Mouse (Mus musculus) monocyte, adult 5-6 weeks (primary cell): ENCODE results near the gene Taf15. TPM values are rescaled to one million over a fixed set of nuclear protein-coding genes. Genes with fewer than 3 reads are reported as not detected.

Source experiments
- ATAC-seq: fragments of 153-309, 156-312 bp; replicated peaks from 2 replicates; pipeline ENCODE4 v1.8.0; 2017; ENCODE audit warnings: mild to moderate bottlenecking; ENCODE audit not compliant: low TSS enrichment, insufficient number of reproducible peaks, severe bottlenecking, poor library complexity, low FRiP score
- total RNA-seq: library from RNA; stranded (forward); fragments of 200-1000, 200-491, 200-594 nt; gene quantifications from 3 replicates; pipeline ENCODE4 v1.2.3, GENCODE M21; 2017

The Taf15 gene
- 32.9 to 77.9 TPM (median 52.7 TPM) in 3 replicates for total RNA-seq

GRCm38 (mm10) chr11:83472324-83473234, at the start of gene Taf15:
Gene Taf15, plus strand, starts transcription at chr11:83473086.
- ATAC-seq = peak; percentile 98

- peak; percentile 64 for ATAC-seq
Measured at GRCm38 (mm10) chr11:83424681-83425080, 48.2 kb upstream of the Taf15 start.

- ATAC-seq = peak; percentile 85
Measured at GRCm38 (mm10) chr11:83426964-83427363, 45.9 kb upstream of the Taf15 start.

GRCm38 (mm10) chr11:83429355-83429754, 43.5 kb upstream of the Taf15 start, which contains the start of gene Gas2l2:
Gene Gas2l2, minus strand, starts transcription at chr11:83429455.
- no peak for ATAC-seq

GRCm38 (mm10) chr11:83432533-83432932, 40.4 kb upstream of the Taf15 start:
- ATAC-seq = no peak

GRCm38 (mm10) chr11:83437377-83437776, 35.5 kb upstream of the Taf15 start, which contains the start of gene 1700020L24Rik:
Gene 1700020L24Rik, plus strand, starts transcription at chr11:83437677.
- no peak for ATAC-seq

GRCm38 (mm10) chr11:83439426-83440060, 33.3 kb upstream of the Taf15 start:
- no peak for ATAC-seq

- ATAC-seq = peak; percentile 74
Measured at GRCm38 (mm10) chr11:83440081-83441064, 32.5 kb upstream of the Taf15 start.

GRCm38 (mm10) chr11:83441235-83441634, 31.7 kb upstream of the Taf15 start:
- ATAC-seq = no peak

GRCm38 (mm10) chr11:83442596-83443267, 30.2 kb upstream of the Taf15 start:
- peak; percentile 45 for ATAC-seq

GRCm38 (mm10) chr11:83443824-83444223, 29.1 kb upstream of the Taf15 start:
- no peak for ATAC-seq

- no peak for ATAC-seq
Measured at GRCm38 (mm10) chr11:83445001-83445400, 27.9 kb upstream of the Taf15 start.

- no peak for ATAC-seq
Measured at GRCm38 (mm10) chr11:83447612-83448011, 25.3 kb upstream of the Taf15 start.

- ATAC-seq = no peak
Measured at GRCm38 (mm10) chr11:83448021-83448926, 24.6 kb upstream of the Taf15 start.

- no peak for ATAC-seq
Measured at GRCm38 (mm10) chr11:83448927-83449236, 24.0 kb upstream of the Taf15 start.

GRCm38 (mm10) chr11:83449298-83449697, 23.6 kb upstream of the Taf15 start:
- ATAC-seq = no peak

- no peak for ATAC-seq
Measured at GRCm38 (mm10) chr11:83450550-83450949, 22.3 kb upstream of the Taf15 start.
